Mouse (Mus musculus): ENCODE data around the gene Thap8. TPM values are rescaled to one million over a fixed set of nuclear protein-coding genes. Genes with fewer than 3 reads are reported as not detected.

Gene Thap8
- polyA plus RNA-seq, 1 experiment, result not detected

GRCm38 (mm10) chr7:30332622-30333259 lies 52.8 kb downstream of the Thap8 start:
- peaks cover 24% of the 10 kb centered on the region for H3K4me1 ChIP-seq (ENCODE audit: control insufficient read depth, insufficient read depth, low read length)
- no peak for TF ChIP-seq CTCF (IDR thresholded peaks at IDR 0.05; ENCODE audit: insufficient read depth, low read depth, low read length)
- no peak for TF ChIP-seq POLR2A (IDR thresholded peaks at IDR 0.05; ENCODE audit: insufficient read depth, low read depth, low read length)
- WGBS, result 44% methylated on average over 18 of the region's 18 CpGs
- H3K4me3 ChIP-seq (ENCODE audit: insufficient read depth, low read depth, low read length), result peak overlapping the region; percentile 40
- H3K27ac ChIP-seq (ENCODE audit: insufficient read depth, low read depth, low read length), result peak overlapping the region; percentile 93

DNA sequence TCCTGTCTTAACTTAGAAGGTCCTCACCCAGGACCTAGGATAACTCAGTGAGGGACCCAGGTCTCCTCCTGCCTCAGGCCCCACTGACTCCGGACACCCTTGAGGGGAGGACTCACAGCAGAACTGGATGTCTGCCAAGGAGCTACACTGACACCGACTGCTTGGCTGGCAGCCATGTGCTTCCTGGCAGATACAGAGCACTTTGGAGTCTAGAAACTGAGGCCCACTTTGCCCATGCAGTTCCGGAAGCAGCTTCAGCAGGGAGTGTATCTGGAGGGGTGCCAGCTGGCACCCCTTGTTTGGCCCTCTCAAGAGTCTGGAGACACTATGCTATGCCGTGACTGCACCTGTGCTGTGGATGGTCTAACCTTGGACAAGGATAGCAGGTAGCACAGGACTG lies 53.5 kb downstream of the Thap8 start:
- peak overlapping the region; percentile 20; the same call in 1 of the 2 replicates for H3K27ac ChIP-seq (ENCODE audit: insufficient read depth, low read depth, low read length)
- H3K4me1 ChIP-seq (ENCODE audit: control insufficient read depth, insufficient read depth, low read length), result peaks cover 24% of the 10 kb centered on the region

DNA sequence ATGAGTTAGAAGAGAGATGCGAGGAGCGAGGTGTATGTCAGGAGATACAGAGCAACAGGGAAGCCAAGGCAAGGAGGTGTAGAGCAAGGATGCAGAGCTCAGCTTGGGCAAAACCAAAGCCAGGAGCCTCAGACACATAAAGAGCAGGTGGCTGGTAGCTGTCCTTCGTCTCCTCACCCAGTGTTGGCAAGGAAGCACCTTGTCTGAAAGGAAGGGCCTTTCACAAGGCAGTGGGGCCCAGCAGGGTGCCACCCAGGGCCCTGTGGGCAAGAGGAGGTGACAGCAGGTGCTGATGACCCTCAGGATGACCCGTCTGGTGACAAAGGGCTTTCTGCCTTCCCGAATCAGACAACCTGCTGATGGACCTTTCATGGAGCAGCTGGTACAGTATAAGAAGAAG lies 54.7 kb downstream of the Thap8 start:
- TF ChIP-seq POLR2A (IDR thresholded peaks at IDR 0.05; ENCODE audit: insufficient read depth, low read depth, low read length) (no peak), CTCF (IDR thresholded peaks at IDR 0.05; ENCODE audit: insufficient read depth, low read depth, low read length) (no peak)
- Histone ChIP-seq H3K4me3 (ENCODE audit: insufficient read depth, low read depth, low read length) (no peak overlapping the region), H3K27ac (ENCODE audit: insufficient read depth, low read depth, low read length) (no peak overlapping the region), H3K4me1 (ENCODE audit: control insufficient read depth, insufficient read depth, low read length) (peaks cover 28% of the 10 kb centered on the region)
- 75% methylated on average over 5 of the region's 5 CpGs for WGBS

More for the DNA sequence above, 53.5 kb downstream of the Thap8 start:
- no peak overlapping the region for H3K4me3 ChIP-seq (ENCODE audit: insufficient read depth, low read depth, low read length)
- no peak for TF ChIP-seq CTCF (IDR thresholded peaks at IDR 0.05; ENCODE audit: insufficient read depth, low read depth, low read length)
- no peak for TF ChIP-seq POLR2A (IDR thresholded peaks at IDR 0.05; ENCODE audit: insufficient read depth, low read depth, low read length)
- WGBS, result 5% methylated on average over 4 of the region's 4 CpGs

DNA sequence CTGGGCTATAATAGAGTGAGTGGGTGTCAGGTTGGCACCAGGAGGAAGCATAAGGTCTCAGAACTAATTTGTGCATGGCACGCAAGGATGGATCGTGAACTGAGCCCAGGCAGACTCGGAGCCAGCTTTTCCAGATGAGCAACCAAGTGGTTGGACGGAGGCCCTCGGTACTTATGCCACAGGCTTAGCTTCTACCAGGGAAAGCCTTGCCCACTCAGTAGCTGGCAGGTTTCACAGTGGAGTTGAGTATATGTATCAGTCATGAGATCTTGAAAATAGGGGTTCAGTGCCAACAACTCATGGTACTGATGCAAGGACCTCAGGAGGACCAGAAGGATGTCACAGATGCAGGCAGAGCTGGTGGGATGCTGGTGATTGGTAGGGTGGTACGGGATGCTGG lies 55.8 kb downstream of the Thap8 start:
- Histone ChIP-seq H3K4me1 (ENCODE audit: control insufficient read depth, insufficient read depth, low read length) (peaks cover 28% of the 10 kb centered on the region), H3K27ac (ENCODE audit: insufficient read depth, low read depth, low read length) (no peak overlapping the region), H3K4me3 (ENCODE audit: insufficient read depth, low read depth, low read length) (no peak overlapping the region)
- 60% methylated on average over 6 of the region's 6 CpGs for WGBS
- TF ChIP-seq POLR2A (IDR thresholded peaks at IDR 0.05; ENCODE audit: insufficient read depth, low read depth, low read length) (no peak), CTCF (IDR thresholded peaks at IDR 0.05; ENCODE audit: insufficient read depth, low read depth, low read length) (no peak)

DNA sequence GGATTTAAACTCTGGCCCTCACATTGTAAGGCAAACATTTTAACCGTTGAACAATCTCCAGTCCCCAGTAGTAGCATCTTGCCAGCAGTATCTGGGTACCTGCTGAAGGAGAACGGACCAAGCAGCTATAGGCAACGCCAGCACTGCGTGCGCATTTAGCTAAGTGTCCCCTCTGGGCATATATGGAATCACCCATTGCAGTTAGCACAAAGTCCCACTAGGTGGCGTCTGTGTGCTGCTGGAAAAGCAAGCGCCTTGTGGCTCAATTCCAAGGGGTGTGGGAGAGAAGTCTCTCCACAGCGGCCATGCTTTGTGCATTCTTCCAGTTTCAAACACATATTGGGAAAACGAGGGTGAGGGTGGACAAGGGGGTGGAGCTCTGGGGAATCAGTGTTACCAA lies 56.5 kb downstream of the Thap8 start:
- Histone ChIP-seq H3K27ac (ENCODE audit: insufficient read depth, low read depth, low read length) (no peak overlapping the region), H3K4me3 (ENCODE audit: insufficient read depth, low read depth, low read length) (no peak overlapping the region; the same call in 1 of the 2 replicates), H3K4me1 (ENCODE audit: control insufficient read depth, insufficient read depth, low read length) (peaks cover 28% of the 10 kb centered on the region)
- WGBS, result under 1% methylated on average over 9 of the region's 9 CpGs
- TF ChIP-seq POLR2A (IDR thresholded peaks at IDR 0.05; ENCODE audit: insufficient read depth, low read depth, low read length) (no peak), CTCF (IDR thresholded peaks at IDR 0.05; ENCODE audit: insufficient read depth, low read depth, low read length) (peak; percentile 91)

GRCm38 (mm10) chr7:30339432-30340109 lies 59.7 kb downstream of the Thap8 start:
- Histone ChIP-seq H3K4me1 (ENCODE audit: control insufficient read depth, insufficient read depth, low read length) (peaks cover 10% of the 10 kb centered on the region), H3K27ac (ENCODE audit: insufficient read depth, low read depth, low read length) (no peak overlapping the region), H3K4me3 (ENCODE audit: insufficient read depth, low read depth, low read length) (no peak overlapping the region)
- TF ChIP-seq POLR2A (IDR thresholded peaks at IDR 0.05; ENCODE audit: insufficient read depth, low read depth, low read length) (no peak), CTCF (IDR thresholded peaks at IDR 0.05; ENCODE audit: insufficient read depth, low read depth, low read length) (no peak)
- 70% methylated on average over 5 of the region's 5 CpGs for WGBS

Other genes with a start within 250 kb of the Thap8 start
- gene Zfp14, start 228.7 kb upstream of the Thap8 start, polyA plus RNA-seq (2012; ENCODE audit: insufficient read depth, insufficient read length, low replicate concordance, missing spikeins), result not detected in 2 replicates
- gene Zfp82, start 207.2 kb upstream of the Thap8 start, polyA plus RNA-seq (2012; ENCODE audit: insufficient read depth, insufficient read length, low replicate concordance, missing spikeins), result not detected in 2 replicates
- not detected in 2 replicates for gene Gm26920, start 189.7 kb upstream of the Thap8 start, polyA plus RNA-seq (2012; ENCODE audit: insufficient read depth, insufficient read length, low replicate concordance, missing spikeins)
- not detected in 2 replicates for gene Zfp566, start 189.6 kb upstream of the Thap8 start, polyA plus RNA-seq (2012; ENCODE audit: insufficient read depth, insufficient read length, low replicate concordance, missing spikeins)
- 238 TPM in 1 of 2 replicates, not detected in the other for gene Zfp260, start 185.3 kb upstream of the Thap8 start, polyA plus RNA-seq (2012; ENCODE audit: insufficient read depth, insufficient read length, low replicate concordance, missing spikeins)
- not detected in 2 replicates for gene Zfp382, start 158.2 kb upstream of the Thap8 start, polyA plus RNA-seq (2012; ENCODE audit: insufficient read depth, insufficient read length, low replicate concordance, missing spikeins)
- gene Zfp146, start 110.3 kb upstream of the Thap8 start, polyA plus RNA-seq (2012; ENCODE audit: insufficient read depth, insufficient read length, low replicate concordance, missing spikeins), result not detected in 2 replicates
- gene Cox7a1, start 96.0 kb upstream of the Thap8 start, polyA plus RNA-seq (2012; ENCODE audit: insufficient read depth, insufficient read length, low replicate concordance, missing spikeins), result not detected in 2 replicates
- gene Capns1, start 81.3 kb upstream of the Thap8 start, polyA plus RNA-seq (2012; ENCODE audit: insufficient read depth, insufficient read length, low replicate concordance, missing spikeins), result 469 TPM in 1 of 2 replicates, not detected in the other
- not detected in 2 replicates for gene Polr2i, start 48.1 kb upstream of the Thap8 start, polyA plus RNA-seq (2012; ENCODE audit: insufficient read depth, insufficient read length, low replicate concordance, missing spikeins)
- not detected in 2 replicates for gene Tbcb, start 47.8 kb upstream of the Thap8 start, polyA plus RNA-seq (2012; ENCODE audit: insufficient read depth, insufficient read length, low replicate concordance, missing spikeins)
- gene Ovol3, start 44.4 kb upstream of the Thap8 start, polyA plus RNA-seq (2012; ENCODE audit: insufficient read depth, insufficient read length, low replicate concordance, missing spikeins), result not detected in 2 replicates
- gene Wdr62, start 325 bp downstream of the Thap8 start, polyA plus RNA-seq (2012; ENCODE audit: insufficient read depth, insufficient read length, low replicate concordance, missing spikeins), result not detected in 2 replicates
- gene Clip3, start 11.6 kb downstream of the Thap8 start, polyA plus RNA-seq (2012; ENCODE audit: insufficient read depth, insufficient read length, low replicate concordance, missing spikeins), result 737 TPM in 1 of 2 replicates, not detected in the other
- not detected in 2 replicates for gene Alkbh6, start 28.6 kb downstream of the Thap8 start, polyA plus RNA-seq (2012; ENCODE audit: insufficient read depth, insufficient read length, low replicate concordance, missing spikeins)
- not detected in 2 replicates for gene Syne4, start 34.7 kb downstream of the Thap8 start, polyA plus RNA-seq (2012; ENCODE audit: insufficient read depth, insufficient read length, low replicate concordance, missing spikeins)
- not detected in 2 replicates for gene E130208F15Rik, start 41.6 kb downstream of the Thap8 start, polyA plus RNA-seq (2012; ENCODE audit: insufficient read depth, insufficient read length, low replicate concordance, missing spikeins)
- gene Sdhaf1, start 43.8 kb downstream of the Thap8 start, polyA plus RNA-seq (2012; ENCODE audit: insufficient read depth, insufficient read length, low replicate concordance, missing spikeins), result not detected in 2 replicates
- not detected in 2 replicates for gene Lrfn3, start 82.7 kb downstream of the Thap8 start, polyA plus RNA-seq (2012; ENCODE audit: insufficient read depth, insufficient read length, low replicate concordance, missing spikeins)
- not detected in 2 replicates for gene Tyrobp, start 133.7 kb downstream of the Thap8 start, polyA plus RNA-seq (2012; ENCODE audit: insufficient read depth, insufficient read length, low replicate concordance, missing spikeins)
- not detected in 2 replicates for gene Hcst, start 139.8 kb downstream of the Thap8 start, polyA plus RNA-seq (2012; ENCODE audit: insufficient read depth, insufficient read length, low replicate concordance, missing spikeins)
- not detected in 2 replicates for gene Nfkbid, start 141.6 kb downstream of the Thap8 start, polyA plus RNA-seq (2012; ENCODE audit: insufficient read depth, insufficient read length, low replicate concordance, missing spikeins)
- gene Aplp1, start 165.4 kb downstream of the Thap8 start, polyA plus RNA-seq (2012; ENCODE audit: insufficient read depth, insufficient read length, low replicate concordance, missing spikeins), result 174 TPM in 1 of 2 replicates, not detected in the other
- not detected in 2 replicates for gene Kirrel2, start 177.6 kb downstream of the Thap8 start, polyA plus RNA-seq (2012; ENCODE audit: insufficient read depth, insufficient read length, low replicate concordance, missing spikeins)
- not detected in 2 replicates for gene Nphs1, start 178.2 kb downstream of the Thap8 start, polyA plus RNA-seq (2012; ENCODE audit: insufficient read depth, insufficient read length, low replicate concordance, missing spikeins)
- not detected in 2 replicates for gene Prodh2, start 213.5 kb downstream of the Thap8 start, polyA plus RNA-seq (2012; ENCODE audit: insufficient read depth, insufficient read length, low replicate concordance, missing spikeins)